Mouse (Mus musculus): ENCODE data around the gene Coq6. TPM values are rescaled to one million over a fixed set of nuclear protein-coding genes. Genes with fewer than 3 reads are reported as not detected.
A peak's percentile ranks its signal among the peaks of the same experiment; 100 is the strongest.

Gene Coq6
- polyA plus RNA-seq, 1 experiment: not detected

- 88% methylated on average over 3 of the region's 3 CpGs for WGBS
- H3K4me3 ChIP-seq (ENCODE audit: insufficient read depth, low read depth, low read length): no peak overlapping the region
- no peak for TF ChIP-seq POLR2A (IDR thresholded peaks at IDR 0.05; ENCODE audit: insufficient read depth, low read depth, low read length)
- no peak for TF ChIP-seq CTCF (IDR thresholded peaks at IDR 0.05; ENCODE audit: insufficient read depth, low read depth, low read length)
- no peak overlapping the region for H3K27ac ChIP-seq (ENCODE audit: insufficient read depth, low read depth, low read length)
- H3K4me1 ChIP-seq (ENCODE audit: control insufficient read depth, insufficient read depth, low read length): no peaks in the 10 kb centered on the region
Observed at GRCm38 (mm10) chr12:84400068-84400467, 38.6 kb downstream of the Coq6 start.

- no peak overlapping the region for H3K27ac ChIP-seq (ENCODE audit: insufficient read depth, low read depth, low read length)
- WGBS: 76% methylated on average over 3 of the region's 3 CpGs
- H3K4me1 ChIP-seq (ENCODE audit: control insufficient read depth, insufficient read depth, low read length): no peaks in the 10 kb centered on the region
- H3K4me3 ChIP-seq (ENCODE audit: insufficient read depth, low read depth, low read length): no peak overlapping the region
- TF ChIP-seq CTCF (IDR thresholded peaks at IDR 0.05; ENCODE audit: insufficient read depth, low read depth, low read length): no peak
- no peak for TF ChIP-seq POLR2A (IDR thresholded peaks at IDR 0.05; ENCODE audit: insufficient read depth, low read depth, low read length)
Observed at GRCm38 (mm10) chr12:84400653-84401052, 39.2 kb downstream of the Coq6 start.

- Histone ChIP-seq H3K27ac (ENCODE audit: insufficient read depth, low read depth, low read length) (no peak overlapping the region), H3K4me3 (ENCODE audit: insufficient read depth, low read depth, low read length) (no peak overlapping the region), H3K4me1 (ENCODE audit: control insufficient read depth, insufficient read depth, low read length) (no peaks in the 10 kb centered on the region)
- 89% methylated on average over 9 of the region's 9 CpGs for WGBS
- no peak for TF ChIP-seq POLR2A (IDR thresholded peaks at IDR 0.05; ENCODE audit: insufficient read depth, low read depth, low read length)
- TF ChIP-seq CTCF (IDR thresholded peaks at IDR 0.05; ENCODE audit: insufficient read depth, low read depth, low read length): no peak
Observed at GRCm38 (mm10) chr12:84402923-84403322, 41.5 kb downstream of the Coq6 start.

- no peak for TF ChIP-seq POLR2A (IDR thresholded peaks at IDR 0.05; ENCODE audit: insufficient read depth, low read depth, low read length)
- TF ChIP-seq CTCF (IDR thresholded peaks at IDR 0.05; ENCODE audit: insufficient read depth, low read depth, low read length): no peak
- Histone ChIP-seq H3K4me1 (ENCODE audit: control insufficient read depth, insufficient read depth, low read length) (no peaks in the 10 kb centered on the region), H3K27ac (ENCODE audit: insufficient read depth, low read depth, low read length) (no peak overlapping the region), H3K4me3 (ENCODE audit: insufficient read depth, low read depth, low read length) (no peak overlapping the region)
- WGBS: 39% methylated on average over 6 of the region's 6 CpGs
Observed at GRCm38 (mm10) chr12:84404541-84404940, 43.1 kb downstream of the Coq6 start.

- H3K4me3 ChIP-seq (ENCODE audit: insufficient read depth, low read depth, low read length): no peak overlapping the region
- no peak overlapping the region for H3K27ac ChIP-seq (ENCODE audit: insufficient read depth, low read depth, low read length)
- 68% methylated on average over 4 of the region's 4 CpGs for WGBS
- no peak for TF ChIP-seq CTCF (IDR thresholded peaks at IDR 0.05; ENCODE audit: insufficient read depth, low read depth, low read length)
- no peak for TF ChIP-seq POLR2A (IDR thresholded peaks at IDR 0.05; ENCODE audit: insufficient read depth, low read depth, low read length)
- no peaks in the 10 kb centered on the region for H3K4me1 ChIP-seq (ENCODE audit: control insufficient read depth, insufficient read depth, low read length)
Observed at GRCm38 (mm10) chr12:84407259-84407658, 45.8 kb downstream of the Coq6 start.

GRCm38 (mm10) chr12:84407874-84408818 lies 46.7 kb downstream of the Coq6 start:
- Histone ChIP-seq H3K4me3 (ENCODE audit: insufficient read depth, low read depth, low read length) (peak overlapping the region; percentile 92), H3K27ac (ENCODE audit: insufficient read depth, low read depth, low read length) (peak overlapping the region; percentile 76), H3K4me1 (ENCODE audit: control insufficient read depth, insufficient read depth, low read length) (no peaks in the 10 kb centered on the region)
- TF ChIP-seq CTCF (IDR thresholded peaks at IDR 0.05; ENCODE audit: insufficient read depth, low read depth, low read length) (no peak), POLR2A (IDR thresholded peaks at IDR 0.05; ENCODE audit: insufficient read depth, low read depth, low read length) (no peak)
- WGBS: 1% methylated on average over 52 of the region's 52 CpGs

- under 1% methylated on average over 63 of the region's 63 CpGs for WGBS
- Histone ChIP-seq H3K27ac (ENCODE audit: insufficient read depth, low read depth, low read length) (peak within 1 kb of the TSS; percentile 76), H3K4me1 (ENCODE audit: control insufficient read depth, insufficient read depth, low read length) (no peaks in the 10 kb centered on the region), H3K4me3 (ENCODE audit: insufficient read depth, low read depth, low read length) (peak within 1 kb of the TSS; percentile 92)
- no peak for TF ChIP-seq CTCF (IDR thresholded peaks at IDR 0.05; ENCODE audit: insufficient read depth, low read depth, low read length)
- TF ChIP-seq POLR2A (IDR thresholded peaks at IDR 0.05; ENCODE audit: insufficient read depth, low read depth, low read length): peak; percentile 94
Observed at GRCm38 (mm10) chr12:84408819-84409507, 47.5 kb downstream of the Coq6 start, which contains the start of the genes Entpd5 and Bbof1. Entpd5 (minus strand) TSS chr12:84409029. Bbof1 (plus strand) TSS chr12:84409071.

- H3K27ac ChIP-seq (ENCODE audit: insufficient read depth, low read depth, low read length): no peak within 1 kb of the TSS; the same call in 1 of the 2 replicates
- peak within 1 kb of the TSS; percentile 62 for H3K4me3 ChIP-seq (ENCODE audit: insufficient read depth, low read depth, low read length)
- WGBS: 3% methylated on average over 50 of the region's 50 CpGs
- H3K4me1 ChIP-seq (ENCODE audit: control insufficient read depth, insufficient read depth, low read length): peaks cover 8% of the 10 kb centered on the region
- TF ChIP-seq POLR2A (IDR thresholded peaks at IDR 0.05; ENCODE audit: insufficient read depth, low read depth, low read length) (peak; percentile 68; the same call in 1 of the 2 replicates), CTCF (IDR thresholded peaks at IDR 0.05; ENCODE audit: insufficient read depth, low read depth, low read length) (no peak)
Observed at GRCm38 (mm10) chr12:84416834-84417604, 55.6 kb downstream of the Coq6 start, which contains the start of gene Rnf113a2. Rnf113a2 (plus strand) TSS chr12:84417196.

Measured in olfactory bulb, adult 2 months (tissue).